Mouse (Mus musculus) lung, embryonic 16.5 days (tissue): Measurements from ENCODE around the gene Ap2a2. TPM values are rescaled to one million over a fixed set of nuclear protein-coding genes. Genes with fewer than 3 reads are reported as not detected.

Source experiments
- microRNA-seq: library from miRNA; unstranded; fragments of <30 nt; microRNA quantifications from one replicate; pipeline ENCODE4, GENCODE M21; 2016
- polyA plus RNA-seq: library from polyadenylated mRNA; unstranded; fragments of >200 nt; fragmentation: Nextera tagmentation; extraction: Ambion mirVana; gene quantifications from 2 replicates; pipeline ENCODE4 v1.2.1, GENCODE M21; 2015

The Ap2a2 gene
- polyA plus RNA-seq, 1 experiment from 2014 or later, result 69.1 TPM

Small RNA genes lying within 50 kb of the gene (microRNA-seq; reads per million reads assigned to microRNA genes)
- 2.0 reads per million, percentile 3 among the genes with 10 or more reads in this experiment for gene Mir7063

Other genes with a start within 250 kb of the Ap2a2 start
- gene Deaf1, start 234.5 kb upstream of the Ap2a2 start, polyA plus RNA-seq, result 52.7 and 53.6 TPM in 2 replicates
- gene Tmem80, start 234.4 kb upstream of the Ap2a2 start, polyA plus RNA-seq, result 45.1 and 50.2 TPM in 2 replicates
- gene Eps8l2, start 223.3 kb upstream of the Ap2a2 start, polyA plus RNA-seq, result 37.4 and 42.6 TPM in 2 replicates
- 279 and 283 TPM in 2 replicates for gene Taldo1, start 170.0 kb upstream of the Ap2a2 start, polyA plus RNA-seq
- 54.0 and 57.0 TPM in 2 replicates for gene Gatd1, start 148.0 kb upstream of the Ap2a2 start, polyA plus RNA-seq
- 0.79 TPM in 2 replicates for gene Cend1, start 132.7 kb upstream of the Ap2a2 start, polyA plus RNA-seq
- 21.7 and 24.5 TPM in 2 replicates for gene Slc25a22, start 124.3 kb upstream of the Ap2a2 start, polyA plus RNA-seq
- 14.4 and 15.4 TPM in 2 replicates for gene Pidd1, start 118.1 kb upstream of the Ap2a2 start, polyA plus RNA-seq
- gene Rplp2, start 114.8 kb upstream of the Ap2a2 start, polyA plus RNA-seq, result 1,124 and 1,266 TPM in 2 replicates
- 42.9 and 46.2 TPM in 2 replicates for gene Pnpla2, start 107.0 kb upstream of the Ap2a2 start, polyA plus RNA-seq
- gene Cracr2b, start 101.1 kb upstream of the Ap2a2 start, polyA plus RNA-seq, result 39.3 and 42.0 TPM in 2 replicates
- 36.4 and 39.3 TPM in 2 replicates for gene Cd151, start 94.8 kb upstream of the Ap2a2 start, polyA plus RNA-seq
- gene Polr2l, start 87.0 kb upstream of the Ap2a2 start, polyA plus RNA-seq, result 59.9 and 61.3 TPM in 2 replicates
- 88.3 and 91.2 TPM in 2 replicates for gene Tspan4, start 86.9 kb upstream of the Ap2a2 start, polyA plus RNA-seq
- 41.8 and 41.9 TPM in 2 replicates for gene Chid1, start 22.3 kb upstream of the Ap2a2 start, polyA plus RNA-seq
- gene Muc6, start 93.1 kb downstream of the Ap2a2 start, polyA plus RNA-seq, result 0.13 and 0.21 TPM in 2 replicates
- 0.35 and 0.48 TPM in 2 replicates for gene Muc2, start 128.2 kb downstream of the Ap2a2 start, polyA plus RNA-seq
- 0.35 and 0.40 TPM in 2 replicates for gene Muc5ac, start 226.8 kb downstream of the Ap2a2 start, polyA plus RNA-seq